Mouse (Mus musculus) urinary bladder, adult 2 months (tissue): ENCODE results near the gene Nsun2. TPM values are rescaled to one million over a fixed set of nuclear protein-coding genes. Genes with fewer than 3 reads are reported as not detected.

ENCODE experiments used
- DNase-seq: peaks from one replicate; pipeline ENCODE4 v3.0.0; 2022; ENCODE audit warnings: low spot score
- polyA plus RNA-seq: library from polyadenylated mRNA; depleted of rRNA; stranded (reverse); fragments of >200 nt; gene quantifications from 2 replicates; pipeline ENCODE4 v1.2.3, GENCODE M21; 2012

The Nsun2 gene
- polyA plus RNA-seq, 1 experiment = 67.8 TPM

- peak; percentile 8 for DNase-seq
Measured at GRCm38 (mm10) chr13:69635836-69636235, 102.3 kb downstream of the Nsun2 start.

- DNase-seq = no peak
Measured at GRCm38 (mm10) chr13:69636375-69636774, 102.8 kb downstream of the Nsun2 start.

- DNase-seq = peak; percentile 15
Measured at GRCm38 (mm10) chr13:69636816-69637215, 103.3 kb downstream of the Nsun2 start.

- DNase-seq = peak; percentile 16
Measured at GRCm38 (mm10) chr13:69637657-69638056, 104.1 kb downstream of the Nsun2 start.

GRCm38 (mm10) chr13:69638108-69638626 lies 104.6 kb downstream of the Nsun2 start:
- peak; percentile 8 for DNase-seq

- peak; percentile 7 for DNase-seq
Measured at GRCm38 (mm10) chr13:69639251-69639650, 105.7 kb downstream of the Nsun2 start.

- no peak for DNase-seq
Measured at GRCm38 (mm10) chr13:69640126-69640525, 106.6 kb downstream of the Nsun2 start.

GRCm38 (mm10) chr13:69640541-69640940 lies 107.0 kb downstream of the Nsun2 start:
- peak; percentile 2 for DNase-seq

GRCm38 (mm10) chr13:69641017-69641416 lies 107.5 kb downstream of the Nsun2 start:
- no peak for DNase-seq

GRCm38 (mm10) chr13:69642656-69643216 lies 109.2 kb downstream of the Nsun2 start:
- DNase-seq = no peak

- DNase-seq = no peak
Measured at GRCm38 (mm10) chr13:69643937-69644336, 110.4 kb downstream of the Nsun2 start.

- peak; percentile 13 for DNase-seq
Measured at GRCm38 (mm10) chr13:69644427-69645166, 111.1 kb downstream of the Nsun2 start.

- DNase-seq = peak; percentile 10
Measured at GRCm38 (mm10) chr13:69645694-69646423, 112.3 kb downstream of the Nsun2 start.

- peak; percentile 12 for DNase-seq
Measured at GRCm38 (mm10) chr13:69646481-69646880, 112.9 kb downstream of the Nsun2 start.

- DNase-seq = no peak
Measured at GRCm38 (mm10) chr13:69654508-69654907, 121.0 kb downstream of the Nsun2 start.

GRCm38 (mm10) chr13:69672121-69672520 lies 138.6 kb downstream of the Nsun2 start:
- DNase-seq = no peak

- DNase-seq = no peak
Measured at GRCm38 (mm10) chr13:69672565-69672964, 139.0 kb downstream of the Nsun2 start.

- no peak for DNase-seq
Measured at GRCm38 (mm10) chr13:69673197-69673920, 139.8 kb downstream of the Nsun2 start.

GRCm38 (mm10) chr13:69673921-69674618 lies 140.5 kb downstream of the Nsun2 start:
- no peak for DNase-seq
